Mouse (Mus musculus): ENCODE results near the gene Ttc23. TPM values are rescaled to one million over a fixed set of nuclear protein-coding genes. Genes with fewer than 3 reads are reported as not detected.

Gene Ttc23
- total and polyA plus RNA-seq, 2 experiments, result 14.2 to 47.8 TPM

DNA sequence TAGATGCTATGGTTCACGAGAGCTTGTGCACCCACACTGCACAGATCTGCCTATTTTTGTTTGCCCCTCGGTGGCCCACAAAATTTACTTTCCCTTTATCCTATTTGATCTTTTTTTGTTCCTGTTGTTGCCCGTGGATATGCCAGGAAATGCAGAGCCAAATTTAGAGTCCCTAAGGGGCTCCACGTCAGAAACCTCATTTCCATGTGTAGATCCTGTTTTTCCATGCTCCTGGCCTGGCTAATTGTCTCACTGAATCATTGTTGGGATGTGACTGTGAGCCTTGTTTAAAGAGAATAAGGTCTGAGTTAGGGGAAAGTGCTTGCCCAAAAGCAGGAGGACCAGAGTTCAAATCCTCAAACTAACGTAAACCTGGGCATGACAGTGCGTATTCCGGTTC is 68.0 kb downstream of the Ttc23 start:
- Histone ChIP-seq H3K36me3 (ENCODE audit: control insufficient read depth, insufficient read depth, low read length) (peaks cover 50% of the 10 kb centered on the region), H3K4me3 (ENCODE audit: insufficient read depth, low read depth, low read length) (no peak overlapping the region), H3K79me2 (ENCODE audit: control insufficient read depth, insufficient read depth, low read length) (no peaks in the 10 kb centered on the region), H3K4me1 (ENCODE audit: control insufficient read depth, insufficient read depth, low read length) (no peaks in the 10 kb centered on the region), H3K9ac (ENCODE audit: low read depth, low read length) (no peak overlapping the region), H3K27me3 (ENCODE audit: control insufficient read depth, insufficient read depth, low read length) (no peaks in the 10 kb centered on the region), H3K27ac (replicated peaks; ENCODE audit: insufficient read depth, low read depth, low read length) (no peak overlapping the region)
- DNase-seq (ENCODE audit: extremely low read depth, low read depth, low spot score), result no peak
- WGBS, result 82% methylated on average over 7 of the region's 7 CpGs
- no peak for TF ChIP-seq POLR2A (IDR thresholded peaks at IDR 0.05; ENCODE audit: extremely low read depth, insufficient read depth, low read length)
- TF ChIP-seq CTCF (IDR thresholded peaks at IDR 0.05; ENCODE audit: low read depth, low read length), result no peak

GRCm38 (mm10) chr7:67716213-67716878 is 69.1 kb downstream of the Ttc23 start:
- Histone ChIP-seq H3K9ac (ENCODE audit: low read depth, low read length) (no peak overlapping the region), H3K27ac (replicated peaks; ENCODE audit: insufficient read depth, low read depth, low read length) (no peak overlapping the region), H3K79me2 (ENCODE audit: control insufficient read depth, insufficient read depth, low read length) (no peaks in the 10 kb centered on the region), H3K27me3 (ENCODE audit: control insufficient read depth, insufficient read depth, low read length) (no peaks in the 10 kb centered on the region), H3K36me3 (ENCODE audit: control insufficient read depth, insufficient read depth, low read length) (peaks cover 48% of the 10 kb centered on the region), H3K4me3 (ENCODE audit: insufficient read depth, low read depth, low read length) (no peak overlapping the region), H3K4me1 (ENCODE audit: control insufficient read depth, insufficient read depth, low read length) (no peaks in the 10 kb centered on the region)
- TF ChIP-seq CTCF (IDR thresholded peaks at IDR 0.05; ENCODE audit: low read depth, low read length) (no peak), POLR2A (IDR thresholded peaks at IDR 0.05; ENCODE audit: extremely low read depth, insufficient read depth, low read length) (no peak)
- DNase-seq (ENCODE audit: extremely low read depth, low read depth, low spot score), result no peak
- WGBS, result 93% methylated on average over 10 of the region's 11 CpGs

GRCm38 (mm10) chr7:67716925-67717324 is 69.7 kb downstream of the Ttc23 start:
- Histone ChIP-seq H3K27me3 (ENCODE audit: control insufficient read depth, insufficient read depth, low read length) (no peaks in the 10 kb centered on the region), H3K36me3 (ENCODE audit: control insufficient read depth, insufficient read depth, low read length) (peaks cover 47% of the 10 kb centered on the region), H3K4me1 (ENCODE audit: control insufficient read depth, insufficient read depth, low read length) (no peaks in the 10 kb centered on the region), H3K9ac (ENCODE audit: low read depth, low read length) (no peak overlapping the region), H3K79me2 (ENCODE audit: control insufficient read depth, insufficient read depth, low read length) (no peaks in the 10 kb centered on the region), H3K27ac (replicated peaks; ENCODE audit: insufficient read depth, low read depth, low read length) (no peak overlapping the region), H3K4me3 (ENCODE audit: insufficient read depth, low read depth, low read length) (no peak overlapping the region)
- DNase-seq (ENCODE audit: extremely low read depth, low read depth, low spot score), result no peak
- WGBS, result 91% methylated on average over 10 of the region's 10 CpGs
- no peak for TF ChIP-seq POLR2A (IDR thresholded peaks at IDR 0.05; ENCODE audit: extremely low read depth, insufficient read depth, low read length)
- no peak for TF ChIP-seq CTCF (IDR thresholded peaks at IDR 0.05; ENCODE audit: low read depth, low read length)

GRCm38 (mm10) chr7:67717520-67717919 is 70.3 kb downstream of the Ttc23 start:
- Histone ChIP-seq H3K9ac (ENCODE audit: low read depth, low read length) (no peak overlapping the region), H3K4me3 (ENCODE audit: insufficient read depth, low read depth, low read length) (no peak overlapping the region), H3K27ac (replicated peaks; ENCODE audit: insufficient read depth, low read depth, low read length) (no peak overlapping the region), H3K27me3 (ENCODE audit: control insufficient read depth, insufficient read depth, low read length) (no peaks in the 10 kb centered on the region), H3K79me2 (ENCODE audit: control insufficient read depth, insufficient read depth, low read length) (no peaks in the 10 kb centered on the region), H3K36me3 (ENCODE audit: control insufficient read depth, insufficient read depth, low read length) (peaks cover 46% of the 10 kb centered on the region), H3K4me1 (ENCODE audit: control insufficient read depth, insufficient read depth, low read length) (no peaks in the 10 kb centered on the region)
- no peak for DNase-seq (ENCODE audit: extremely low read depth, low read depth, low spot score)
- TF ChIP-seq POLR2A (IDR thresholded peaks at IDR 0.05; ENCODE audit: extremely low read depth, insufficient read depth, low read length) (no peak), CTCF (IDR thresholded peaks at IDR 0.05; ENCODE audit: low read depth, low read length) (no peak)
- 91% methylated on average over 3 of the region's 3 CpGs for WGBS

DNA sequence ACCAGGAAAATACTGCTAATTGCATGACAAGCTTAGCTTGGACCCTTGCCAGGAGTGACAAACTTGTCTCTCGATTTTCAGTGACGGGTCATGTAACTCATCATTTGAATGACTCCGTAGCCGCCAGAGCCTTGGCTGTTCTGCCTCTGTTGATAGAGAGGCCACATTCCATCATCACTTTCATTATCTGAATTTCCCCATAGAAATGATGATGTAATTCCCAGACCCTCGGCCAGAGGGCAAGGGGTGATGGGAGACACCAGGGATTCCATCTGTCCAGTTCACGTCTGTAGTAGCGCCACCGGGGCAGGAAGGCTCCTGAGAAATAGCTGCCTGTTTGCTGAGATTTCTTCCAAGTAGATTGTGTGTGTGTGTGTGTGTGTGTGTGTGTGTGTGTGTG is 71.6 kb downstream of the Ttc23 start:
- no peak overlapping the region for H3K9ac ChIP-seq (ENCODE audit: low read depth, low read length)
- H3K4me3 ChIP-seq (ENCODE audit: insufficient read depth, low read depth, low read length), result no peak overlapping the region
- H3K4me1 ChIP-seq (ENCODE audit: control insufficient read depth, insufficient read depth, low read length), result no peaks in the 10 kb centered on the region
- H3K36me3 ChIP-seq (ENCODE audit: control insufficient read depth, insufficient read depth, low read length), result peaks cover 42% of the 10 kb centered on the region
- no peak for DNase-seq (ENCODE audit: extremely low read depth, low read depth, low spot score)
- H3K79me2 ChIP-seq (ENCODE audit: control insufficient read depth, insufficient read depth, low read length), result no peaks in the 10 kb centered on the region
- no peak overlapping the region for H3K27ac ChIP-seq (replicated peaks; ENCODE audit: insufficient read depth, low read depth, low read length)
- H3K27me3 ChIP-seq (ENCODE audit: control insufficient read depth, insufficient read depth, low read length), result no peaks in the 10 kb centered on the region
- 63% methylated on average over 8 of the region's 8 CpGs for WGBS
- no peak for TF ChIP-seq CTCF (IDR thresholded peaks at IDR 0.05; ENCODE audit: low read depth, low read length)
- TF ChIP-seq POLR2A (IDR thresholded peaks at IDR 0.05; ENCODE audit: extremely low read depth, insufficient read depth, low read length), result no peak

- H3K79me2 ChIP-seq (ENCODE audit: control insufficient read depth, insufficient read depth, low read length), result no peaks in the 10 kb centered on the region
- no peaks in the 10 kb centered on the region for H3K27me3 ChIP-seq (ENCODE audit: control insufficient read depth, insufficient read depth, low read length)
- no peak overlapping the region for H3K4me3 ChIP-seq (ENCODE audit: insufficient read depth, low read depth, low read length)
- no peak for DNase-seq (ENCODE audit: extremely low read depth, low read depth, low spot score)
- no peaks in the 10 kb centered on the region for H3K4me1 ChIP-seq (ENCODE audit: control insufficient read depth, insufficient read depth, low read length)
- no peak overlapping the region for H3K27ac ChIP-seq (replicated peaks; ENCODE audit: insufficient read depth, low read depth, low read length)
- TF ChIP-seq POLR2A (IDR thresholded peaks at IDR 0.05; ENCODE audit: extremely low read depth, insufficient read depth, low read length) (no peak), CTCF (IDR thresholded peaks at IDR 0.05; ENCODE audit: low read depth, low read length) (no peak)
- H3K9ac ChIP-seq (ENCODE audit: low read depth, low read length), result no peak overlapping the region
- WGBS, result 95% methylated on average over 2 of the region's 2 CpGs
- H3K36me3 ChIP-seq (ENCODE audit: control insufficient read depth, insufficient read depth, low read length), result peaks cover 47% of the 10 kb centered on the region
Measured at GRCm38 (mm10) chr7:67722163-67722562, 75.0 kb downstream of the Ttc23 start.

Measured in liver, adult 2 months (tissue).